Mouse (Mus musculus): Measurements from ENCODE around the gene Map4k3. TPM values are rescaled to one million over a fixed set of nuclear protein-coding genes. Genes with fewer than 3 reads are reported as not detected.

Gene Map4k3
- total RNA-seq, 2 experiments from 2014 or later: 48.7 to 57.6 TPM

DNA sequence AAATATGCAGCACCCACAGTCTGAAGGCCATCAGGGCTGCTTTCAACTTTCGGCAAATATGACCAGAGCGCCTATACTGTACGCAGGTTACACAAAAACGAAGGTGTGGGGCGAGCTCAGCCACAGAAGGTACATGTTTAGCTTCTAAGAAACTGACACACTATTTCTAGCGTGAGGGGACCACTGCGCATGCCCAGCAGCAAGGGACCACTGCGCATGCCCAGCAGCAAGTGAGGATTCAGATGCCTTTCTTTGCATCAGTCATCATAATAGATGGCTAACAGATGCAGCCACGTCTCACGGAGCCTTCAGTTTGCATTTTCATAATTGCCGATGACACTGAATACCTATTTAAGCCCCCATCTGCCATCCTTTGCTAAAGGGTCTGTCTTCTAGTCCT is 39.6 kb downstream of the Map4k3 start:
- DNase-seq (ENCODE audit: low spot score in 2 of 2): no peak

DNA sequence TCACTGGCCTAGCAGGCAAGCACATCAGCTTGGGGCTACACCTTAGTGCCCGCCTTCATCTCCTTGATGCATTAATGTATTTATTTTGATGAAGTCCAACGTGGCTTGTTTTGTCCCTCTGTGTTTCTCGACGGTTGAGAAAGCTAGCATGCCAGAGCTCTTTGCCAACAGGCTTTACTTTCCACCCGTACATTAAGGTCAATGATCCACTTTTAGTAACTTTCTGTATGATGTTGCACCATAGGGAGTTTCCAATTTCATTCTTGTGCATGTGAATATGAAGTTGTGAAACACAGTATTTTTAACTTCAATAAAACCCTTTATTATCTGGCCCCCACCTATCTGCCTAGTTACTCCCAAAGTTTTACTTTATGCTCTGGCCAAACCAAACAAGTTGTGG is 42.2 kb downstream of the Map4k3 start:
- no peak for DNase-seq (ENCODE audit: low spot score in 2 of 2)

DNA sequence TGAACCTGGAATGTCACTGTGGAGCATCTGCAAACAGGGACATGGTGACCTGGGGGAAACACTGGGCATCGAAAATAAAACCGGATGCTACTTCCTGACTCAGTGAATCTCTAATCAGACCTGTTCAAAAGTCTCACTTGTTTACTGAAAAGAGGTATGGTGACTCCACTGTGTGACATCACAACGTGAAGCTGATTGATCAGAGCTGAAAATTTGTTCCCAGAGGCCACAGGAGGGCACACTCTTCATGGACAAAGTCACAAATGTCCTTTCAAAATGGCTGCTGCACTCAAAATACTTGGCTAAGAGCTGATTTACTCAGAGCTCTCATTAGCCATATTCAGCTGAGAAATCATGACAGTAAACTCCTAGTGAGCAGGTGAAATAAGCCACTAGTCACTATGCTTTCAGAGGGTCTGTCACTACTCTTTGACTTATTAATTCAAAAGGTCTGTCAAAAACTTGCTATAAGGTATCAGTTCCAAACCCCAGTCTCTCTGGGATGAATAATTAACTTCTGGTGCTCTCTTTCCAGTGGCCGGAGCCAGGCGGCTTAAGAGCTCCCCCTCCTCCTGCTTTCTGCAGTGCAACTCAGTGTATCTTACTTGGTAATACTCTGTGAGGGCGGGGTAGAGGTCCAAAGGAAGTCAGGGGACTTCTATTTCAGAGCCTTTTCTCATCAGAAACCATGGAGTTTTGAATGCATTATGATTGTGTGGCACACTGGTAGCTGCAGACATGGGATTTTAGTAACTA is 44.3 kb downstream of the Map4k3 start:
- no peak for DNase-seq (ENCODE audit: low spot score in 2 of 2)

DNA sequence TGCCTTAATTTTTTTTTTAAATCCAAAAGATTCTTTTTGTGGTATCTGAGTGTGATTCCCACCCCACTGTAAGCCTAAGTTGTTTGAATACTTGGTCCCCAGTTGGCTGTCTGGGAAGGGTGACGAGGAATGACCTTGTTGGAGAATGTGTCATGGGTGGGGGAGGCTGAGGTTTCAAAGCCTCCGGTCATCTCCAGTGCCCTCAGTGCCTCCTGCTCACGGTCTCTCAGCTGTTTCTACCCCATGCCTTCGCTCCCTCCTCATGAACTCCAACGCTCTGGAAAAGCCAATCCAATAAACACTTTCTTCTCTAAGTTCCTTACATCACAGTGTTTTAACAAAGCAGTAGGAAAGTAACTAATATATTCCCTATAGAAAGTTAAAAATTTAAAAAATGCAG is 45.2 kb downstream of the Map4k3 start:
- no peak for DNase-seq (ENCODE audit: low spot score in 2 of 2)

DNA sequence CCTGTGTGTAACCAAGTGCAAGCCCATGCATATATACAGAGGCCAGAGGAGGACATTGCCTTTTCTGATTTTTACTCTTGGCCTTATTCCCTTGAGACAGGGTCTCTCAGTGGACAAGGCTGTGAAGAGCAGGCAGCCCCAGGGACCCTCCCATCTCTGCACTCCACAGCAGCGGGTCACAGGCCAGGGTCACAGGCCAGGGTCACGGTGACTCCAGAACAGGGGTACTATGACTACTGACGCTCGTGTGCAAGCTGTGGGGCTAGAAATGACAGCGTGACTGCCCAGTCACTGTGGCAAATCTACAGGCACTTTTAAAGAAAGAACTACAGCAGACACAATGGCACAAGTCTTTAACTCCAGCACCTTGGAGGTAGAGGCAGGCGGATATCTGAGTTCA is 50.1 kb downstream of the Map4k3 start:
- DNase-seq (ENCODE audit: low spot score in 2 of 2): no peak

DNA sequence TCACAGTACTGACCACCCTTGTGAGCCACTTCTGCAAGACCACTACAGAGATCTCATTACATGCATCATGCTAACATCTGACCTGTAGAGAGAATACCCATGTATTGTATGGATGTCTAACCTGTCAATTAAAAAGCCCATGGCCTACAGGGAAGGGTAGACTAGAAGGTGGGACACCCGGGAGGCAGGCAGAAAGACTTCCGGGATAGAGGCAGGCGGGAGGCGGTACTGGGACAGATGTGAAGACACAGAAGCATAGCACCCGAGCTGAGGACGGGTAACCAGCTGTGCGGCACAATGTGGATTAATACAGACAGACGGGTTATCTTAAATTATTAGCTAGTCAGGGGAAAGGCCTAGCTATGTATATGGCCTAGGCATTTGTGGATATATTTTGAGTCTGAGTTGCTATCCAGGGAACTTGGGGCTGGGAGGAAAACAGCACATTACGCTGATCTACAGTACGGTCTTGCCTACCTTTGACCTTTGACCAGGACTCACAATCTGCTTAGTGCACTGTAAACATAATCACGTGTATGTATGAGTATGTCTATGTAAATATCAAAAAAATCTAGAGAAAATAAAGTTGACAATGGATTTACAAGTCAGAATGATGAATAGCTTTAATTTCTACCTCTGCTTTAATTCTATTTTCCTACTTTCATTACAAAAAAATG is 51.3 kb downstream of the Map4k3 start:
- no peak for DNase-seq (ENCODE audit: low spot score in 2 of 2)

DNA sequence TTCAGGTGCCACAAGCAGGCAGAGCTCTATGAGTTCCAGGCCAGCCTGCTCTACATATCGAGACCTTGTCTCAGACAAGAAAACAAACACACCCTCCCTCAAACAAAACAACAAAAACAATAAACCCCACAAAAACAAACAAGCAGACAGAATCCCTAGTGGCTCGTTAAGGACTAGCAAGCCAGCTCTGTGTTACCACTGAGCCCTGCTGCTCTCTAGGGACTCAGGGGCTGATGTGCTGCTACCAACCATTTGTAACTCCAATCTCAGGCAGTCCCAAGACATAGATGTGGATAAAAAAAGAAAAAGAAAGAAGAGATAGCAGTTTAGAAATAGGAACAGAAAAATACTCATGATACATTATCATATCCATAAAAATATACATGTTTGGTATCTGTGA is 52.1 kb downstream of the Map4k3 start:
- DNase-seq (ENCODE audit: low spot score in 2 of 2): no peak

DNA sequence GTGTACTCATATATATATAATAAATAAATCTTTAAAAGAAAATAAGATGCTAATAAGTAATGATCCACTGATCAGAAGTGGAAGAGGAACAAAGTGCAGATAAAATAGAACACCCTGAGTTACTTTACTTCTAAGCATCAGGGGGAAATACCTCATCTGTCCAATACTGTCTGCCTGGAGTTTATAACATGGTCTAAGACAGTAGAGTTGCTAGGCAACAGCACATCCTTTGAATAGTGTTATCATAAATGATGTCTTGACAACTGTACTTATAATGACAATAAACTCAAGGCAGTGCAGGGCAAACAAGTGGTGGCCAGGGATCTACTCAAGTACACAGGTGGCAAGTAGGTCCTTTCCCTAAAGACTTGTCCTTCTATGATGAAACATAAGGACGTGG is 57.9 kb downstream of the Map4k3 start:
- no peak for DNase-seq (ENCODE audit: low spot score in 2 of 2)

DNA sequence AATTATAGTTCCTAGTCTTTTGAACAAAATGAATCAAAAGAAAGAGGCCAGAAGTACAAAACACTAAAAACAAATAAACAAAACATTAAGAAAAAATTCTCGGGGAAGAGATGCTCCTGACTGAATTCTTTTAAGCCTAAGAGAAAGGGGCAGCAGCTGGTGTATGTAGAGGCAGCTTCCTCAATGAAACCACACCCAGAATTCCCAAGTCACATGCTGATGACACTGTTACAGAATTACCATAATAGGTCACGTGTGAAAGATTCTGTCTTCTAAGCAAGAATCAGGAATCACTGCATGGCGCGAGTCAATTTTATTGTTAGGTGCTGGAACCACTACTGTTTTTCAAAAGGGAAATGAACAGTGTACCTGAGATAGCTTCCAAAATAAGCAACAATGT is 64.7 kb downstream of the Map4k3 start:
- no peak for DNase-seq (ENCODE audit: low spot score in 2 of 2)

DNA sequence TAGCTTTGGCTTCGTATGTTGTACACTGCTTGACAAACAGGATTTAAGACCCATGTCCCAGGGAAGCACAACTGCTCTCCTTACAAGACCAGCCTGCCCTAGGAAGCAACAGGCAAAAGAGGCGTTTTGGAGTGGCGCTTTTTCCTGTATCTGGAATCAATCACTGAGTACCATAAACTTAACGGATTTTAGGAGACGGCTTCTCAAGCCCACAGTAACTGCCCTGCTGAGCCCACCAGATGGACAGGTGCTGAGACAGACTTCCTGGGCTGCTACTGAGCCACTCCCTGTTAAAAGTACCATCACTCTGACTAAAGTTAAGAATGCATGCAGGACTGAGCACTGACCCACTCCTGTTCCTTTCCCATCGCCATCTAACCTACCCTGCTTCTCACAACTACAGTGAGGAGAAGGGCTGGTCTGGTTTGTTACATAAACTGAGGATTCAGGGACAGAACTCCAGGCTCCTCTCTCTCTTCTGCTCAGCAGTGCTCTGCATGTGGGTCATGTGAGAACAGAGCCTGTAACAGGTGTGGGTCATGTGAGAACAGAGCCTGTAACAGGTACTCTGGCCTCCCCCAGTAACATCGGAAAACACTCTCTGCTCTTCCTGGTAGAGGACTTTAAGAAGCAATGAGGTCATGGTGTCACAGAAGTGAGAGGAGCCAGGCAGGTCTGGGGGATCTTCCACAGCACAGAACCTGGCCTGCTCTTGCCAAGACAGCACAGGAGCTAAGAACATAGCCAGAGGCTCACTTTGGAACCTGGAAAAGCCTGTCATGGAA is 65.3 kb downstream of the Map4k3 start:
- no peak for DNase-seq (ENCODE audit: low spot score in 2 of 2)

DNA sequence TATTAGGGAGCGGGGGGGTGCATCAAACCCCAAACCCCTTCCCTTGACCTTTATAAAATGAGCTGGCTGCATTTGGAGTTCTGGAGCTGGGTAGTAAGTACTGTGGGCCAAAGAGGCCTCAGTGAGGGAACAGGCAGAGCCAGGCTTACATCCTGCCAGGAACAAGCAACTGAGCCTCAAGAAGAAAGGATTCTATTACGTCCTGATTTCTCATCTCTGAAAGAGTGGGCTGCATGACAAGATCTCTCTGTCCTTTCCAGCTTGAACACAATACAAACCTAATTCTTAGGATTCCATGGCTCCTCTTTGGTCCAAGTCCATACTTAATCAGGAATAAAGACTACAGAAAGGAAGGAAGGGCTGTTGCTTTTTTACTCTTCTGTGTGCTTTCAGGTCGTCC is 66.4 kb downstream of the Map4k3 start:
- DNase-seq (ENCODE audit: low spot score in 2 of 2): no peak

DNA sequence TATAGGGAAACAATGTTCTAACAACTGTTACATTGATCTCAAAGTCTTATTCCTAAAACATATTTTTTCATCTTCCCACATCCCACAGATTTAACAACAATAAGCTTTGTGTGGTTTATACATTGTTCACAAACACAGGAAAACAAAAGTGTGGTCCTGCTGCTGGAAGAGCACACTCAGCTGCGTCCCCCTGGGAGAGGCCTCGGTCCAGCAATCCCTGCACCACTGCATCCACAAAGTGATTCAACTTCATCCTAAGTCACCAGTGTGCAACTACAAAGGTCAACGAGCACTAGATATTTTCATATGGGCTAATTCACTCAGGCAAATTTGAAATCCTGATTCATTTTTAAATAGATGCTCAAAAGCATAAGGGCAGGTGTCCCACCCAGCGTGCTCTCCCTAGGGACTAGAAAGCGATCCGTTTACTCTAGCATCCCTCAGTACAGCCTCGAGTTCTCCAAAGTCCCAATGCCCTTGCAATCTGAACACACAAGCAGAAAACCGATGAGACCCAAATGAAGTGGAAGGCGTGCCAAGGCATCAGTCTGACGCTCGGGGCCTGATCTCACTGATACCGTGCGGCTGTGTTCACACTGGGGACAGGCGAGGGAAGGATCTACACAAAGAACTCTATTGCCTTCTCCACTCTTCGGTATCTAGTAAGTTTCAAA is 67.4 kb downstream of the Map4k3 start:
- no peak for DNase-seq (ENCODE audit: low spot score in 2 of 2)

DNA sequence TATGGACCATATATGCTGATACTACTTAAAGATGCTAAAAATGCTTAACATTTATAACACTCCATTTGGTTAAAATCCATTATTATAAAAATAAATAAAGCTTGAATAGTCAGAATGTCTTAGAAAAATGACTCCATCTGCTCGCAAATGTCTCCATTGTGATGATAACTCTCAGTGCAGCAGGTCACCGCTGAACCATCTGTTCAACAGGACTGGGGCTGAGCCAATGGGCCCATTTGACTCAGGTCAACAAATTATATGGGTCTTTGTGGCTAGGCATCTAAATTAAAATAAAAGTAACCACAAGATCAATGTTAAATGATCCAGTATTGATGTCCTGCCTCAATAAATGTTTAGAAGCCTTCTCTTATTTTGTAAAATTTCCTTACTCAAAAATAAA is 68.1 kb downstream of the Map4k3 start:
- no peak for DNase-seq (ENCODE audit: low spot score in 2 of 2)

DNA sequence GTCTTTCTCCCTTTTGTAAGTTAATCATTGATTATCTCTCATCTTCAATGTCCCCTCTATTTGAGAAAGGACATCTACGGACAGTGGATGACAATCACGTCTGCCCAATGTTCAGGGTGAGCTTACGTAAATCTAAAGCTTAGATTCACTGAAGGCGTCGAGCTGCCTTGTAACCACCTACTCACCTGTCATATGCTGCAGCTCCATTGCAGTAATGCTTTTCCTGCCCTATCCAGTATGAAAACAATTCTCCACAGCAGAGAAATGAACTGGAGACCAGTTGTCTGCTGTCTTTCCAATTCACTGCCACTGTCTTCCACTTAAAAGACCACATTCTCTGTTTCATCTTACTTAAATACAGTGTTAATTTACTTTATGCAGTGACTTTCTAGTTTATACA is 68.5 kb downstream of the Map4k3 start:
- no peak for DNase-seq (ENCODE audit: low spot score in 2 of 2)

DNA sequence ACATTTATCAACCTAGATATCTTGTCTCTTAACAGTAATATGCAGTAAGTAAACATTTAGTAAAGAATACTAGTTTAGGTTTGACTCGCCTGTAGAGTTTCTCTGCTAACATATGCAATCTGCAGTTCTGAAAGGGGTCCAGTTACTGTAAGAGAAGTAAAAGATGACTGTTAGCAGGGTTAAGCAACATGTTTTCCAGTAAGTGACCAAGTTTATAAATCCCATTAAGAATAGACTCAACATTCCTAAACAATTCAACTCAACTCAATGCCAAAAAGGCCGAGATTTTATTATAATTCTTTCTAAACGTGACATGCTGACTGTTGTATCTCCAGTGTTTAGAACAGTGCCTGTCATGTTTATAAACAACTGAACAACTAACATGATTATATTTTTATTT is 74.0 kb downstream of the Map4k3 start:
- no peak for DNase-seq (ENCODE audit: low spot score in 2 of 2)

DNA sequence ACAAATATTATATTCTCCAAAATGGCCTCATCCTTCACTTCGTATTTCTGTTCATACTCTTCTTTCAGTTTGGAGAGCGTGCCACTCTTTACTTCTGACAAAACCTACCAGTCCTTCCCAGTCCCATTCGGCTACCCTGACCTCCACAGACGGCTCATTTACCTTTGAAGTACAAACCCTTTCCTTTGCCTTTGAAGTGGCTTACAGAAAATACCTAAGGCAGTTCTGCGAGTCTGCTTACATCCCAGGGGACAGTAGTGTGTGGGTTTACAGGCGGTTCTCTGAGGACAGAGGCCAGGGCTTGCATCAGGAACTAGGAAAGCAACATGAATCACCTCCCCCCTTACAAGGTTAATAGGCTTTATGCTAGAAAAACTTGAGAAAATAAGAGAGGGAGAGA is 75.5 kb downstream of the Map4k3 start:
- no peak for DNase-seq (ENCODE audit: low spot score in 2 of 2)

DNA sequence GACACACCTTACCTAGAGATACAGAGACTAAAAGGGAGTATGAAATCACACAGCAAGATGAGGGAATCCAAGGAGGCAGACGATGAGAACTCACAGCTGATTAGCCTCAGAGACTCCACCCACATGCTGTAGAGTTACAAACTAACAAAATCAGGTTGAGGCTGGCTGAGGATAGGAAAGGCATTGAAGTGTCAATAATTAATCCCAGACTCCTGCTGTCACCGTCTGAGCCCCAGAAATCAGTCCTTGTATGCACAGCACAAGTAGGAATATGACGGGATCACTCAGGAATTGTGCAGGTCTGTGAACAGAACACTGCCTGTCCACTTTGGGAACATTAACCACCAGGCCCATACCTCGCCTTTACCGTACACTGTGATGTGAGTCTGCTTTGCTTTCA is 81.4 kb downstream of the Map4k3 start:
- DNase-seq (ENCODE audit: low spot score in 2 of 2): no peak

DNA sequence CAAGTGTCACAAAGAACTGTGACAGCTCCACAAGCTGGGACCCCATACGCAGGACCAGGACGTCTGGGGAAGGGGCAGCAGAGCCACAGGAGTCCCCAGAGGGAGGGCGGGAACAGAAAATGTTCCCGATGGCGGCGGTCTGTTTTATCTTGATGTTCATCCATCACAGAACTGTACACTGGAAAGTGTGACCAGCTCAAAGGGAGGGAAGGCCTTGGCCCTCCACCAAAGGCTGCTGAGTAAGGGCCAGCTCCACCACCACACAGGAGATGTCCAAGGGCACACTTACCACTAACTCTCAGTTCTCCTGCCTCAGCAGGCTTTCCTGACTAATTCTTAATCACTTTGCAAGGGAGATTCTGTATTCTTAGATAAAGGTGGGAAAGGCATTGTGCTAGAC is 82.2 kb downstream of the Map4k3 start:
- DNase-seq (ENCODE audit: low spot score in 2 of 2): peak; percentile 6 to 24

DNA sequence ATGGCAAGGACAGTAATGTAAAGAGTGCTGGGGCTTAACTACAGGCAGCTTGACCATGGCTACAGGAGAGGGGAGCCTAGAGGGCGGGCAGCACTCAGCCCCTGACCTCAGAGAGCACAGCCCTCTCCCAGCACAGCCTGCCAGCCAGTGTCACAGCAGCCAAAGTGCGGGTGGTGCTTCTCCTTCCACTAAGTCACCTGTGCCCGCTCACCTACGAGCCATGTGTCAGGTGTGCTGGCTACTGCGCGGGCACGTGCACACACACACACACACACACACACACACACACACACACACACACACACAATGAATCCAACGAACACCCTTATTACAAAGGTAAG is 82.6 kb downstream of the Map4k3 start:
- no peak for DNase-seq (ENCODE audit: low spot score in 2 of 2)

DNA sequence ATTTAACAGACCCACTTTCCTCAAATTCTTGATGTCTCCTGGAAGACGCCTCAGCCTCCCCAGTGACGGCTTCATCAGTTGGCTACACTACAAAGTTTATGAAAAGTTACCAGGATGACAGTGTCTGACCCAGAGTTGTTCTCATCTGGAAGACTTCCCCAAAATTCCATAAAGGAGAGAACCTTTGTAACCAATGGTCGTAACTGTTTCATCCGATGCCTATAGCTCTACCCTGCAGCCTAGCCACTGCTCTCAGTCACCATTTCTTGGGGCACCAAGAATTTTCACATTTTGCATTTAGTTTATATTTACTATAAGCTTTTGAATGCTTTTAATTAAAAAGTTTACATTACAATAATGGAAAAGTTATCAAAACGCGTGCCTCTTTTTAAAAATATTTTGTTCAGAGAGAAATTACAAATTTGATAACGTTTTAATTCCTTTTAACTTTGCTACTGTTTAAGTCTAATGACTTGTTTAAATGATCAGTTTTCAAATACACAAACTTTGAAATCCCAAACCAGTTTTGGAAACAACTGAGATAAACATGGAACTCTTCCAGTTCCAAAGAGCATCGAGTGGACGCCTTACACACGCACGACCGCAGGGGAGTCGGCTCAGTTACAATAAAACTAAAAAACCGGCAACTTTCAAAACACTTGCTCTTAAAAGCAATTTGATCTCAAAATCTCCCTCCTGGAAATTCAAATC is 83.1 kb downstream of the Map4k3 start:
- DNase-seq (ENCODE audit: low spot score in 2 of 2): no peak

DNA sequence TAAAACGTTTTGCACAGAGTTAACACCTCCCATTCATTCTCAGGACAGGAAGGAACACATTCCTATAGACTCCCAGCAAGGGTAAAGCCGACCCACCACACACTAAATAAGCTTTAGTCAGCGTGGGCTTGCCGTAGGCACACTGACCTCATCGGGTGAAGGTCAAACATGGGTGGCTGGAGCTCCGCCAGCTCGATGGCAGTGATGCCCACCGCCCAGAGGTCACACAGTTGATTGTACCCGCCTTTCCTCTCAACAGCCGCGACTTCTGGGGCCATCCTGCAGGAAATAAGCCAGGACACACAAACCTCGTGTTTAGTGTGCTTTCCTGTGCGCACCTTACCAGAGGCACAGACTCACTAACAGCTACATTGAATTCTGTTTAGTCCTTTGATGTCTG is 83.7 kb downstream of the Map4k3 start:
- DNase-seq (ENCODE audit: low spot score in 2 of 2): no peak

Measured in adrenal gland, postnatal 4 days (tissue).